Mouse (Mus musculus) urinary bladder, postnatal 36 days (tissue): ENCODE results near the gene Gde1.

Experiments
- DNase-seq, 2 experiments: peaks; one replicate each; pipeline ENCODE4 v3.0.0; 2022; ENCODE audit warnings: low spot score in 2 of 2, mixed read lengths in 1 of 2

Gene Gde1

GRCm38 (mm10) chr7:118705101-118705961, at the start of gene Gde1:
Gde1 (minus strand) TSS chr7:118705778.
- peak; percentile 81 to 90 for DNase-seq

GRCm38 (mm10) chr7:118751625-118752024, 46.0 kb upstream of the Gde1 start:
- no peak for DNase-seq

GRCm38 (mm10) chr7:118749706-118750105, 44.1 kb upstream of the Gde1 start:
- DNase-seq: no peak

DNA sequence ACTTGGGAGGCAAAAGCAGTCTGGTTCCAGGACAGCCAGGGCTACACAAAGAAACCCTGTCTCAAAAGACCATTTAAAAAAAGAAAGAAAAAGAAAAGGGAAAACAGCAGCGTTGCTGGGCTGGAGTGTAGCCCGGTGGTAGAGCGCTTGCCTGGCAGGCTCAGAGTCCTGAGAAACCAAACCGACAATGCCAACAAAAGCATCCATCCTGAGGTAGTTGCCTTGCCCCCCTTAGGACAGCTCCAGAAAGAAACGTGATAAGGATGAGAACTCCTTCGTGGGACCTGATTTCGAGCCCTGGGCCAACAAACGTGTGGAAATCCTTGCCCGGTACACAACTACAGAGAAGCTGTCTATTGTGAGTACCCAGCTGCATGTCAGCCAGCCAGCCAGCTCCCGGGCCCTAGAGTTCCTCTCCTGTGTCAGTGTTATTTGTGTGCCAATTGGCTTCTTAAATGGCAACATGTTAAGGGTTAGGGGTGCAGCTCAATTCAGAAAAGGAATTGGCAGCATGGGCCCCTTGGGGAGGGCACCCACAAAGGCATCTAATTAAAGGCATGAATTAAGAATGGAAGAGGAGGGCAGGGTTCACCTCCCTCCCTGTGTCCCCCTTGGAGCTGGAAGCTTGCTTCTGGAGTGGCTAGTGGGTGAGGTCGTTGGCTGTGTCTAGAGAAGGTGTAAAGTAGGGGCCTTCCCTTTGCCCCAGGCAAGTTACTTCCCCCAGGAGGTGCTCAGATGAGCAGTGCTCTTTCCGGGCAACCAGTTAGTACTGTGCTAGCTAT, 42.5 kb upstream of the Gde1 start:
- DNase-seq: no peak

GRCm38 (mm10) chr7:118744766-118745165, 39.2 kb upstream of the Gde1 start:
- DNase-seq: no peak

GRCm38 (mm10) chr7:118742278-118742677, 36.7 kb upstream of the Gde1 start:
- no peak for DNase-seq

GRCm38 (mm10) chr7:118740532-118741338, 35.2 kb upstream of the Gde1 start:
- peak; percentile 91 to 97 for DNase-seq

DNA sequence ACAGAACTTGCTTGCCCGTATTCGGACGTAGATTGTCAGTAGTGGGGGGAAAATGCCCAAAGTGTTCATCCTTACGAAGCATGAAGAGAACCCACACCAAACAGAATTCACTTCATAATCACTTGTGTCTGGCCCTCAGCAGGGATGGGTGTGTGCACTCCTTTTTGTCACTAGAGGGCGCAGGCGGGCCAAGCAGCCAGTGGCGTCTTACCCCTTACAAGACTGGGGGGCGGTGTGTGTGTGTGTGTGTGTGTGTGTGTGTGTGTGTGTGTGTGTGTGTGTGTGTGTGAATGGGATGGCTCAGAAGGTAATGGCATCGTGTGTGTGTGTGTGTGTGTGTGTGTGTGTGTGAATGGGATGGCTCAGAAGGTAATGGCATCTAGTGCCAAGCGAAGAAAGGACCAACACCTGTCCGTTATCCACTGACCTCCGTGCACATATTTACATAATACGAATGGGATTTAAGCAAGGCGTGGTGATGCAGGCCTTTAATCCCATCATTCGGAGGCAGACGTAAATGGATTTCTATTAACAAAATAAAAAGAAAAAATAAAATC, 34.5 kb upstream of the Gde1 start, which contains the start of gene Vps35l:
Gene Vps35l, plus strand, starts transcription at position 252 of the 557 bp plus-strand sequence.
- DNase-seq: peak; percentile 43 to 71

GRCm38 (mm10) chr7:118738730-118739129, 33.2 kb upstream of the Gde1 start:
- DNase-seq: no peak

GRCm38 (mm10) chr7:118733225-118733624, 27.6 kb upstream of the Gde1 start:
- no peak for DNase-seq

GRCm38 (mm10) chr7:118731781-118732180, 26.2 kb upstream of the Gde1 start:
- DNase-seq: no peak

DNA sequence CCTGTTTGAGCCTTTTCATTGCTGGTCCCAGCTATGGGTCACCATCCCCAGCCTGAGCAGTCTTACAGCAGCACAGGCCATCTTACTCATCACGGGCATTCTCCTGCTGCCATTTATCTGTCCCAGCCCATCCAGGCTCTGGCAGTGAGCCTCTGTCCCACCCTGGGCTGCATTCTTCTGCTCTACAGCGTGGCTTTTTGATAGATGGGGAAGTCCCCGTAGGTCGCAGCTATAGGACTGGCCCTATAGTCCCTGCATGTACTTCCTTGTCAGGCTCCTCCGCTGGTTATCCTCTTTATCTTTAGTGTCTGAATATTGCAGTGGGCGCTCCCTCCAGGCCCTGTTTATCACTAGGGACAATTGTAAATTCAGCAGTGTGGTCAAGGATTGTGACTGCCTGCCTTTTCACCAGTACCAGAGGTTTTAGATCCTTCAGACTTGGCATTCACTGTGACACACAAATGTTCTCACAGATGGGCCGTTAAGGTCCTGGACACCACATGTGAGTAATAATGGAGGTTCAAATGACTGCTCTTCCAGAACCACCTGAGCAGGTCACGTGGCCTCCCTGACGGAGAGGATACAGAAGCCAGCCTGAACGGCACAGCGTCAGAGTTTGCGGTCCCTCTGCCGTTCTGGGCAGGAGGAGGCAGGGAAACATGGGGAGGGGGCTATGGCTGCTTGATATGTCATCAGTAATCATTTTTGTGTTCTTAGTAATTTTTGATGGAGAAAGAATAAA, 23.4 kb upstream of the Gde1 start:
- no peak for DNase-seq

DNA sequence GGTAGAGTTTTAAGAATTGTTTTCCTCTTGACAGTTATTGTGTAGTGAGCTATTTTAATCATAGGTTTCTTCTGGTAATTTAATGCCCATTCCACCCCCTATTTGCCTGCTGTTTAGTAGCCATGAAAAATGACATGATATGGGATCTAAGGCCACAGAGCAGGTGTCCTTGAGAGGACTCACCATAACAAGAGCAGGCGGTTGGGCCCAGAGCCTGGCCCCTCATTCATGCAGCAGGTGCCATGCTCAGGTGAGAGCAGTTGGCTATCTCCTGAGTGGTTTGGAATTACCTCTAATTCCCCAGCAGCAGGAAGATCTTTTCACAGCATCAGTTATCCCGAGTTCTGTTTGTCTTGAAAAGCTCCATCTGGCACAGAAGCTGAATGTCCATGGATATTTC, 19.9 kb upstream of the Gde1 start:
- no peak for DNase-seq

GRCm38 (mm10) chr7:118723927-118724326, 18.3 kb upstream of the Gde1 start:
- DNase-seq: no peak

GRCm38 (mm10) chr7:118718066-118718465, 12.5 kb upstream of the Gde1 start:
- no peak for DNase-seq

DNA sequence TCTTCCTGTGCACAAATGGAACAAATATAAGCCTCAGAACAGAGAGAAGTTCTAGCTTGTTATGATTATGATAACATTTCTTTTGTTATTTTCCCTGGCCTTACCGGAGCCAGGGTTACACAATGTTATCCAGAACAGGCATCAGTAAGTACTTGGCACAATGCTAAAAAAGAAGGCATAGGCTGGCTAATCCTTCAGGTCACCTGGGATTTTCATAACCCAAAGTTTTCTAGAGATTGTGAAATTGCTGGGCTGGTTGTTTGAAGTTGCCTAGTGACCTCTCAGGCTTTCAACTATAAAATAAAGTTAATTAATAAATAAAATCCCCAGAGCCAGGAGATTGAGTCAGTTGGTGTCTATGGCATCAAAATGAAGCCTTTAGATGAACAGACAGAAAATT, 9.3 kb upstream of the Gde1 start:
- no peak for DNase-seq

DNA sequence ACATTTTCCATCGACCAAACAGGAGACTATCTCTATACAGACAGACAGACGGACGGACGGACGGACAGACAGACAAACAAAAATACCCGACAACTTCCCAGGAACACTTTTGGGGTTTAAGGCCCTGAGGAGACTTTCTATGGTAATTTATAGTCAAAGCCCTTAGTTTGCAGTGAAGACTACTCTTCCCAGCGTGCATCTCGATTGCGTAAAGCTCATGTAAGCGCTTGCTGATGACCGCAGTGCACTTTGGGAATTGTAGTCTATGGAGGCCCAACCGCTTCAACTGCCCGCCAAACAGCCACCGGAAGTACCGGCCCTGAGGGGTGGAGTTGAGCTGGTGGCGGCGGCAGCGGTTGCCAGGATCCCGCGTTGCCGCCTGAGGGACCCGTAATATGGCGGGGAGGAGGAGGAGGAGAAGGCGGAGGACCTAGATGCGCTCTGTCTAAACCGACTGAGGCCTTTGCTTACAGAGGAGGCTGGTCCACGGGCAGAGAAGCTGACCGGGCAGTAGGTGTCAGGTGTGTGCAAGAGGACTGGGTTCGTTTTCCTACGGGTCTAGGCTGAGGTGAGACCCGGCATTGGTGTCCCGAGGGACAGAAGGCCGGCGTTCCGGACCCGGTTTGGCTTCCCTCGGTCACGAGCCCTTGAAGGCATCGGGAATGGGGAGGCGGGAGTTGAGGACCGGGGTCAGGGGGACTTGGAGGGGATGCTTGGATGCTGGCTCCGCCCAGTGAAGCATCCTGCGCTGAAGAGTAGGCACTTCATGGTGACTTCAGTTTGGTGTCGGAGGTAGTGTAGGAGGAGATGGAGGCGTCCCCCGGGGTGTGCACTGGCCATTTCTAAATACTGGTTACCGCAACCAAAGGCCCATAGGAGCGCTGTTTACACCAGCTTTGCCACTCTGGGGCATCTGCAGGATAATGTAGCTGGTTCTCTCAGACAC, 6.9 kb upstream of the Gde1 start, which contains the start of gene Ccp110:
Gene Ccp110, plus strand, starts transcription at position 325 of the 946 bp plus-strand sequence.
- peak; percentile 83 to 94 for DNase-seq

DNA sequence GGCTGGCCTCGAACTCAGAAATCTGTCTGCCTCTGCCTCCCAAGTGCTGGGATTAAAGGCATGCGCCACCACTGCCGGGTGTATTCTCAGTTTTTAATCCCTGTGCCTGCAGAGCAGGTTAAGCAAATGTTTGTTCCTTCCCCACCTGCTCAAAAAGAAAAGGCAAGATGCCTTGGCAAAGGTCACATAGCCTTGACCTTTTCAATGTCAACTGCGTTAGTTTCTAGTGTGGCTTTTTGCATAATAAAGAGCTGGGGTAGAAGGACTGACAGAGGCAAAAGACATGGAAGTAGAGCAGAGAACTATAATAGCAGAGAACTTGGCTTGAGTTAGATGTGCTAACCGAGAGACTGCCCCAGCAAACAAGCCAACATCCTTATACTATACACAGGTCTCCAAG, 5.2 kb upstream of the Gde1 start:
- no peak for DNase-seq

DNA sequence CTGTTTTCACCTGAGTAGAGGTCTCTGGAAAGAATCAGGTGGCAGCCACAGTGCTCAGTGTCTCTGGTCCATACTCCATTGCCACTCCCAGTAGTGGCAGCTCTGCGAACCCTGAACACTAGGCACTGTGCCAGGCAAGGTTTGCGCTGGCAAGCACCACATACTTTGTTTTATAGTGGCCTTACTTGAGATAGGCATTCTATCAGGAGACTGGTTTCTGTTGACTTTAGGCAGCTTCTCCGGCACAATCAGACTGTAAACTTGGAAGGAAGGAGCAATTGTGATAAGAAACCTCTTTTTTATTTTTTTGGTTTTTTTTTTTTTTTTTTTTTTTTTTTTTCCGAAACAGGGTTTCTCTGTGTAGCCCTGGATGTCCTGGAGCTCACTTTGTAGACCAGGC, 2.4 kb upstream of the Gde1 start:
- no peak for DNase-seq

DNA sequence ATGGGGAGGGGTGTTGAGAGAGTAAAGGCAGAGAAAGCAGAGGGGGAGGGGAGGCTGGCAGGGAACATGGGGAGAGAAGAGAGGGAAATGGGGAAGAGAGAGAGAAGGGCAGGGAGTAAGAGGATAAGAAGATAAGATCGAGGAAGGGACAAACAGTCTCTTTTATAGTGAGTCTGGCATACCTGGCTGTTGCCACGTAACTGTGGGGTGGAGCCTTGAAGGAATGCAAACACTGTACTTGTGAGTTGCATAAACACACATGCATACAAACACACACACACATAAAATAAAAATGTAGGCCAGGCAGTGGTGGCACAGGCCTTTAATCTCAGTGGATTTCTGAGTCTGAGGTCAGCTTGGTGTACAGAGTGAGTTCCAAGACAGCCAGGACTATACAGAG, 1.6 kb upstream of the Gde1 start:
- DNase-seq: peak in 1 of 2 experiments; percentile 19
